Mouse (Mus musculus): Measurements from ENCODE around the gene AC129217.1.

DNA sequence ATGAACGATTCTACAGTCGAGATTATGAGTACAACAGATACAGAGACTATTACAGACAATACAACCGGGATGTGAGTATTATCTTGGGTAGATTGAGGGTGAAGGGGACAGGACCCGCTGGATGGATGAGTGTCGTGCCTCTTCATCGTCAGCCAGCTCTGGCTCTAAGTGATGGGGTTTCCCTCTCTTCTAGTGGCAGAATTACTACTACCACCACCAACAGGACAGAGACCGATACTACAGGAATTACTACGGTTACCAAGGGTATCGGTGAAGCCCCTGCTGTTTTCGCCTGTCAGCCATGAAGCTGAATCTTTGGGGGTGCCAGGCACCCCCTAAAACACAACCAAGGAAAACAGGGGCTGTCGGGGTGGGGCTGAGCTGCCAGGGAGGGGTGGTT lies 1.7 kb downstream of the AC129217.1 start:
- TF ChIP-seq CTCF (IDR thresholded peaks at IDR 0.05) (no peak), POLR2A (IDR thresholded peaks at IDR 0.05; ENCODE audit: insufficient read depth, low read depth, low read length) (no peak)

Measured in heart, adult 2 months (tissue).